ENCODE assay signal across 19 mouse cellular contexts in the genomic region with DNA sequence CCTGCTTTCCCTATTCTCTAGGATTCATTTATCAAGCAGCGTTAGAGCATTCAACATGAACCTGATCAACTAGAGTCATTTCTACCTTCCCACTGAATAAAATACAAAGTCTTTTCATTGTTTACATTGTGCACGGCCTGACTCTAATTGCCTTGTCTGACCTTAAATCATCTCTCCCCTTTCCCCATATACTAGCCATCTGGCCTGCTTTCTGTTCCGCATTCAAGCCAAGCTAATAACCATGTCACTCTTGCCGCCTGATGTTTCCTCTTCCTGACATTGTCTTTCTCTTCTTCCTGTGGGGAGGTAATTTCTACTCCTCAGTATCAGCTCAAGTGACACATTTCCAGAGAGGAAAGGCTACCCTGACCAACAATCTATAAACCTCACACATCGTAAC. TPM values are rescaled to one million over a fixed set of nuclear protein-coding genes. Genes with fewer than 3 reads are reported as not detected.
DNase-seq lines count a peak whose midpoint lies in the region; ATAC-seq and TF ChIP-seq lines count a peak whose summit lies in the region.
"Had no signal": no experiment of that assay in that cellular context is flagged by ENCODE, and none has a peak within 500 bp of the region (broad histone marks: within the 10 kb centered on the region; RNA-seq: fewer than 3 reads in every experiment).

No protein-coding gene starts in this region.

- intact Hi-C loops in heart, postnatal 36 days (cut with DNase I) = no loop called here

- no peak overlapping the region for H3K4me3 ChIP-seq in spleen, adult 2 months (ENCODE audit: extremely low read depth, insufficient read depth, insufficient read length)
- peak overlapping the region; percentile 14 for H3K4me3 ChIP-seq in megakaryocyte, embryonic 14.5 days (replicated peaks)
- H3K4me3 ChIP-seq in forebrain, embryonic 14.5 days (ENCODE audit: low read depth, low read length) = no peak overlapping the region
- H3K4me3 ChIP-seq: embryonic facial prominence, embryonic 15.5 days; forebrain, embryonic 15.5 days; heart, embryonic 15.5 days; intestine, embryonic 15.5 days had no signal

- no peak for TF ChIP-seq POLR2A in spleen, adult 2 months (IDR thresholded peaks at IDR 0.05; ENCODE audit: low read depth, low read length)

- 55% methylated on average over 5 of the region's 5 CpGs for WGBS in spleen, adult 2 months
- 84% methylated on average over 5 of the region's 5 CpGs for WGBS in forebrain, embryonic 14.5 days

- H3K27me3 ChIP-seq in spleen, adult 2 months (ENCODE audit: control insufficient read depth, insufficient read depth, low read length) = no peaks in the 10 kb centered on the region
- H3K27me3 ChIP-seq in megakaryocyte, embryonic 14.5 days (replicated peaks) = peaks cover 8% of the 10 kb centered on the region
- H3K27me3 ChIP-seq in forebrain, embryonic 14.5 days (replicated peaks; ENCODE audit: control insufficient read depth, insufficient read depth, low read length) = no peaks in the 10 kb centered on the region; the same call in 1 of the 2 replicates
- H3K27me3 ChIP-seq: heart, embryonic 15.5 days had no signal

- TF ChIP-seq CTCF in spleen, adult 2 months (IDR thresholded peaks at IDR 0.05; ENCODE audit: extremely low read depth, insufficient read depth, insufficient read length, insufficient replicate concordance) = no peak

- H3K27ac ChIP-seq in spleen, adult 2 months (ENCODE audit: insufficient read depth, low read length) = peak overlapping the region; percentile 29; the same call in 1 of the 2 replicates
- H3K27ac ChIP-seq in forebrain, embryonic 14.5 days (ENCODE audit: low read depth, low read length) = no peak overlapping the region
- H3K27ac ChIP-seq: embryonic facial prominence, embryonic 15.5 days; forebrain, embryonic 15.5 days; heart, embryonic 15.5 days; intestine, embryonic 15.5 days had no signal

- DNase-seq in heart, adult 9 months (ENCODE audit: low spot score in 2 of 2) = peak; percentile 6 to 33
- DNase-seq in heart, postnatal 36 days = no peak
- peak in 1 of 2 experiments; percentile 9 for DNase-seq in spleen, adult 2 months (ENCODE audit: low read depth in 1 of 2, low spot score in 2 of 2)
- DNase-seq in spleen, postnatal 14 days (ENCODE audit: low spot score in 2 of 2) = no peak
- no peak for DNase-seq in forebrain, embryonic 14.5 days (ENCODE audit: low spot score)
- DNase-seq in ovary, postnatal 14 days (ENCODE audit: low spot score) = no peak
- DNase-seq: adrenal gland, postnatal 25 days; cerebellum, postnatal 25 days; gastrocnemius, postnatal 14 days; kidney, postnatal 10 days; lung, postnatal 14 days had no signal

- H3K4me1 ChIP-seq in spleen, adult 2 months (ENCODE audit: control insufficient read depth, insufficient read depth, insufficient read length) = no peaks in the 10 kb centered on the region; the same call in 1 of the 2 replicates
- peaks cover 52% of the 10 kb centered on the region for H3K4me1 ChIP-seq in megakaryocyte, embryonic 14.5 days
- H3K4me1 ChIP-seq in forebrain, embryonic 14.5 days (ENCODE audit: control insufficient read depth, insufficient read depth, low read length) = no peaks in the 10 kb centered on the region
- H3K4me1 ChIP-seq: embryonic facial prominence, embryonic 15.5 days; forebrain, embryonic 15.5 days; heart, embryonic 15.5 days; intestine, embryonic 15.5 days had no signal

- H3K9me3 ChIP-seq in megakaryocyte, embryonic 14.5 days = no peaks in the 10 kb centered on the region
- H3K9me3 ChIP-seq in forebrain, embryonic 14.5 days (replicated peaks; ENCODE audit: control insufficient read depth, low read length) = no peaks in the 10 kb centered on the region
- H3K9me3 ChIP-seq: embryonic facial prominence, embryonic 15.5 days; forebrain, embryonic 15.5 days; heart, embryonic 15.5 days; intestine, embryonic 15.5 days had no signal

- no peak overlapping the region for H3K4me2 ChIP-seq in forebrain, embryonic 14.5 days (ENCODE audit: low read length)
- H3K4me2 ChIP-seq: embryonic facial prominence, embryonic 15.5 days; forebrain, embryonic 15.5 days; heart, embryonic 15.5 days; intestine, embryonic 15.5 days; liver, embryonic 11.5 days had no signal

- H3K9ac ChIP-seq in forebrain, embryonic 14.5 days (ENCODE audit: low read length) = no peak overlapping the region
- H3K9ac ChIP-seq: embryonic facial prominence, embryonic 15.5 days; forebrain, embryonic 15.5 days; heart, embryonic 15.5 days; intestine, embryonic 15.5 days had no signal

- H3K36me3 ChIP-seq in spleen, adult 2 months (ENCODE audit: control insufficient read depth, insufficient read depth, low read length) = peaks cover 1% of the 10 kb centered on the region; the same call in 1 of the 2 replicates
- H3K36me3 ChIP-seq in megakaryocyte, embryonic 14.5 days (replicated peaks; ENCODE audit: low read length) = no peaks in the 10 kb centered on the region
- no peaks in the 10 kb centered on the region for H3K36me3 ChIP-seq in forebrain, embryonic 14.5 days (ENCODE audit: control insufficient read depth, insufficient read depth, low read length)
- H3K36me3 ChIP-seq: embryonic facial prominence, embryonic 15.5 days; forebrain, embryonic 15.5 days; heart, embryonic 15.5 days; intestine, embryonic 15.5 days had no signal

- ATAC-seq in forebrain, embryonic 14.5 days = no peak
- ATAC-seq in erythroid progenitor cell, adult 5-6 weeks (replicated peaks; ENCODE audit: low FRiP score, poor library complexity, severe bottlenecking) = no peak
- ATAC-seq: forebrain, embryonic 15.5 days; intestine, embryonic 15.5 days had no signal

RNA-seq across cellular contexts. Expression of a gene that starts 14.6 kb away (rescaled TPM):
- 1 to 10 TPM; 2.6 to 5.7 TPM for total RNA-seq in heart, postnatal 36 days (2021)
- 1.8 and 2.6 TPM in 2 replicates for polyA plus RNA-seq in spleen, adult 2 months (2012; rRNA removed)
- polyA plus RNA-seq in megakaryocyte, embryonic 14.5 days (2012; ENCODE audit: insufficient read depth, low replicate concordance) = 0.39 TPM in 1 of 2 replicates, not detected in the other
- polyA plus RNA-seq in forebrain, embryonic 14.5 days (2014; fragmentation: Nextera tagmentation; extraction: Ambion mirVana) = 0.48 and 1.7 TPM in 2 replicates
- total RNA-seq in erythroid progenitor cell, adult 5-6 weeks (2015; ENCODE audit: low replicate concordance) = 5.8 and 15.5 TPM in 2 replicates
- 3.6 and 3.9 TPM in 2 replicates for total RNA-seq in erythroid progenitor cell, adult 5-6 weeks (2017; ENCODE audit: low replicate concordance)
- total RNA-seq: MEL had no signal

RNA-seq across cellular contexts. Expression of a gene that starts 51.6 kb away (rescaled TPM):
- total RNA-seq in heart, postnatal 36 days (2021) = 1 to 10 TPM; 1.4 to 3.0 TPM
- 1.0 and 1.1 TPM in 2 replicates for polyA plus RNA-seq in spleen, adult 2 months (2012; rRNA removed)
- polyA plus RNA-seq in megakaryocyte, embryonic 14.5 days (2012; ENCODE audit: insufficient read depth, low replicate concordance) = 0.88 TPM in 1 of 2 replicates, not detected in the other
- 0.17 and 0.22 TPM in 2 replicates for polyA plus RNA-seq in forebrain, embryonic 14.5 days (2014; fragmentation: Nextera tagmentation; extraction: Ambion mirVana)
- 5.4 and 9.0 TPM in 2 replicates for total RNA-seq in erythroid progenitor cell, adult 5-6 weeks (2015; ENCODE audit: low replicate concordance)
- total RNA-seq in erythroid progenitor cell, adult 5-6 weeks (2017; ENCODE audit: low replicate concordance) = 3.6 and 15.5 TPM in 2 replicates
- total RNA-seq: MEL had no signal

Comparison
In these comparisons a context has a peak if more than half of its experiments do, and no peak if none do; other contexts are left out.
1. DNase-seq: peak in heart, adult 9 months (2 of 2); none in heart, postnatal 36 days (0 of 2), spleen, postnatal 14 days (0 of 2), forebrain, embryonic 14.5 days (single experiment) and ovary, postnatal 14 days (single experiment).